Mouse (Mus musculus) gonadal fat pad, adult 2 months (tissue): Measurements from ENCODE around the gene Otogl. TPM values are rescaled to one million over a fixed set of nuclear protein-coding genes. Genes with fewer than 3 reads are reported as not detected.

Experiments
- polyA plus RNA-seq: library from polyadenylated mRNA; depleted of rRNA; stranded (reverse); fragments of >200 nt; gene quantifications from 2 replicates; pipeline ENCODE4 v1.2.3, GENCODE M21; 2012; rRNA removed

The Otogl gene
- polyA plus RNA-seq, 1 experiment: 0.63 TPM

Other genes starting within 250 kb of the Otogl start
- gene Ptprq, start 192.1 kb downstream of the Otogl start, polyA plus RNA-seq: 0.08 and 0.23 TPM in 2 replicates